Mouse (Mus musculus) myocyte (in vitro differentiated cells): ENCODE data around the gene Hsp90aa1. TPM values are rescaled to one million over a fixed set of nuclear protein-coding genes. Genes with fewer than 3 reads are reported as not detected.
"Not testable (repeated sequence)": the region's sequence is repeated elsewhere in the genome, so short reads cannot be mapped to it uniquely, and the experiment has no call there.

Experiments
- H3K27me3 ChIP-seq: one replicate; pipeline ENCODE4 v1.6.1; 2011; ENCODE audit not compliant: control insufficient read depth, insufficient read depth, insufficient read length
- H3K36me3 ChIP-seq: one replicate; pipeline ENCODE4 v1.6.1; 2011; ENCODE audit not compliant: control insufficient read depth, insufficient read depth
- H3K4me2 ChIP-seq: one replicate; pipeline ENCODE4 v1.6.1; 2011; ENCODE audit warnings: low read depth, control low read depth
- H3K4me3 ChIP-seq: one replicate; pipeline ENCODE4 v1.5.1; 2011; ENCODE audit warnings: mild to moderate bottlenecking, control low read depth, moderate library complexity
- H3K79me2 ChIP-seq: one replicate; pipeline ENCODE4 v1.6.1; 2011; ENCODE audit not compliant: control insufficient read depth, insufficient read depth
- H3ac ChIP-seq: one replicate; pipeline ENCODE4 v1.6.1; 2011; ENCODE audit not compliant: control insufficient read depth, insufficient read length
- E2F4 ChIP-seq: IDR thresholded peaks from one replicate; pipeline ENCODE4 v1.6.1; 2011; ENCODE audit warnings: mild to moderate bottlenecking, control low read depth, moderate library complexity; ENCODE audit not compliant: insufficient read depth
- MAX ChIP-seq: IDR thresholded peaks from one replicate; pipeline ENCODE4 v1.6.1; 2011; ENCODE audit warnings: low read depth, mild to moderate bottlenecking, control low read depth
- MYOD1 ChIP-seq, 3 experiments: IDR thresholded peaks; one replicate each; pipeline ENCODE4 v1.6.1; 2011; ENCODE audit warnings: control low read depth in 2 of 3, low read depth in 2 of 3, mild to moderate bottlenecking in 2 of 3, moderate library complexity in 1 of 3; ENCODE audit not compliant: insufficient read length in 2 of 3, control insufficient read depth in 1 of 3
- MYOG ChIP-seq, 3 experiments: IDR thresholded peaks; one replicate each; pipeline ENCODE4 v1.6.1; 2011; ENCODE audit warnings: control low read depth in 2 of 3, low read depth in 2 of 3, mild to moderate bottlenecking in 2 of 3; ENCODE audit not compliant: insufficient read length in 2 of 3, control insufficient read depth in 1 of 3, insufficient read depth in 1 of 3
- POLR2A ChIP-seq: IDR thresholded peaks from one replicate; pipeline ENCODE4 v1.6.1; 2011; ENCODE audit warnings: low read depth, mild to moderate bottlenecking, control low read depth, moderate library complexity; ENCODE audit not compliant: insufficient read length
- POLR2AphosphoS2 ChIP-seq: IDR thresholded peaks from one replicate; pipeline ENCODE4 v1.6.1; 2011; ENCODE audit warnings: low read depth, control low read depth; ENCODE audit not compliant: insufficient read length
- REST ChIP-seq: IDR thresholded peaks from one replicate; pipeline ENCODE4 v1.6.1; 2011; ENCODE audit warnings: mild to moderate bottlenecking, control low read depth, moderate library complexity; ENCODE audit not compliant: insufficient read depth, insufficient read length
- SRF ChIP-seq: IDR thresholded peaks from one replicate; pipeline ENCODE4 v1.6.1; 2011; ENCODE audit warnings: low read depth; ENCODE audit not compliant: control insufficient read depth, insufficient read length
- TCF12 ChIP-seq: IDR thresholded peaks from one replicate; pipeline ENCODE4 v1.6.1; 2011; ENCODE audit warnings: mild to moderate bottlenecking, control low read depth; ENCODE audit not compliant: poor library complexity, insufficient read depth, severe bottlenecking
- USF1 ChIP-seq: IDR thresholded peaks from one replicate; pipeline ENCODE4 v1.6.1; 2011; ENCODE audit warnings: low read depth, mild to moderate bottlenecking, control low read depth, moderate library complexity
- polyA plus RNA-seq: library from polyadenylated mRNA; unstranded; fragments of >200 nt; fragmentation: generic; extraction: Trizol; gene quantifications from one replicate; pipeline ENCODE4 v1.2.1, GENCODE M21; 2012; ENCODE audit warnings: missing spikeins

The Hsp90aa1 gene
- polyA plus RNA-seq, 1 experiment, result 110 TPM

DNA sequence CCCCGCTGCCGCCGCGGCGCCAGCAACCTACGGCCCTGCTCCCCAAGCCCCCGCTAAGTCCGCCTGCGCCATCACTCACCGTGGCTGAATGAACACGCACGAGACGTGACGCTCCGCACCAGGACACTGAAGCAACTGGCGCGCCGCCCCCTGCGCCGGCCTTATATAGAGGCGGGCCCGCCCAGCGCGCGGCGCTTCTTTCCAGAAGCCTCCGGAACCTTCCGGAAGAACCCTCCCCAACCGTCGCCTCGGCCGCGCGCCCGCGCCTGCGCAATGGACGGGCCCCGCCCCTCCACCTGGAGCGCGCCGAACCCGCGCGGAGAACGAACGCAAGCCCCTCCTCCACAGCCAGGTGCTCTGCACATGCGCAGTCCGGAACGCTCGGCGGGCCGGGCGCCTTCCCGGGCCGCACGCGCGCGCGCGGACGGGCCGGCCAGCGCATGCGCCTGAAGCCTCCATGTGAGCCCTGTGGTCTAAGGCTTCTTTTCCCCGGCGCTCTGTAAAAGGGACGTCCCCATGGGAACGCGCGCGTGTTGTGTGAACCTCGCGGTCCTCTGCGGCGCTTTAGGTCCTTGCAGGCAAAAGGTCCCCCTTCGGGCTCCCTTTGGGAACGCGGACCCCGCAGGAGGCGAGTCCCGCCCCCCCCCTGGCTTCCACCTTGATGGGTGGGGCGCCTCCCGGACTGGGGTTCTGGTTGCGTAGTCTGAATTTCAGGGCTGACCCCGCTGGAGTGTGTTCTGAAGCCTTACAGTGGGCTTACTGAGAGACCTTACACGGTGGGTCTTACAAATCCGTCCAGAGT, 6.2 kb downstream of the Hsp90aa1 start:
- Histone ChIP-seq H3ac (peak overlapping the region; percentile 48), H3K4me2 (peak overlapping the region; percentile 72), H3K4me3 (peak overlapping the region; percentile 64), H3K27me3 (no peaks in the 10 kb centered on the region), H3K79me2 (peaks cover 23% of the 10 kb centered on the region), H3K36me3 (peaks cover 34% of the 10 kb centered on the region)
- peak in 2 of 3 experiments; percentile 41 to 68 for TF ChIP-seq MYOG (IDR thresholded peaks at IDR 0.05; ENCODE audit: control insufficient read depth in 1 of 3, insufficient read depth in 1 of 3, insufficient read length in 2 of 3, low read depth in 2 of 3)
- TF ChIP-seq MYOD1 (IDR thresholded peaks at IDR 0.05; ENCODE audit: control insufficient read depth in 1 of 3, insufficient read length in 2 of 3, low read depth in 2 of 3), result no peak
- no peak for TF ChIP-seq USF1
- peak; percentile 98 for TF ChIP-seq POLR2AphosphoS2
- no peak for TF ChIP-seq MAX
- TF ChIP-seq REST, result no peak
- no peak for TF ChIP-seq TCF12
- TF ChIP-seq POLR2A, result peak; percentile 95
- TF ChIP-seq SRF, result peak; percentile 39

DNA sequence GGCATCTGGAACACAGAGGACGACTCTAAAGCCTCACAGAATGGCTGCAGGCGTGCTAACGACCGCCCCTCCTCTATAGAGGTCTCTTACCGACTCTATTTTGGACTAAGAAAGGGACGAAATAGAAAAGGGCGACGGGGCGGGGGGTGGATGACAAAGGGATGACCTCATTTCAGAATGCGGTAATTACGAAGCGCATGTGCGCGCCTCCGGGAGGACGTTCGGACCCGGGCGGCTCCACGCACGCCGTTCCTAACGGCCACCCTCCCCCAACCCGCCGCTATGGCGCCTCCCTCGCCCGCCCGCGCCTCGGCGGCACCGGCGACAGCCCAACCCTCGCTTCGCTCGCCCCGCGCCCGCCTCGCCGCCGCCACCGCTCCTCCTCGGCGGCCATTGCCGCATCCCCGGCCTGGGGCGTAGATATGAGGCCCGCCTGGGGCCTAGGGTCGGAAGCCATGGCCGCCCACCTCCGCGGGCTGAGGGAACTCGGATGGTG, 6.8 kb downstream of the Hsp90aa1 start:
- peaks cover 37% of the 10 kb centered on the region for H3K36me3 ChIP-seq
- peak overlapping the region; percentile 64 for H3K4me3 ChIP-seq
- TF ChIP-seq MYOD1 (IDR thresholded peaks at IDR 0.05; ENCODE audit: control insufficient read depth in 1 of 3, insufficient read length in 2 of 3, low read depth in 2 of 3) (peak in 1 of 3 experiments; percentile 15), USF1 (no peak), TCF12 (no peak), E2F4 (no peak), SRF (no peak)

DNA sequence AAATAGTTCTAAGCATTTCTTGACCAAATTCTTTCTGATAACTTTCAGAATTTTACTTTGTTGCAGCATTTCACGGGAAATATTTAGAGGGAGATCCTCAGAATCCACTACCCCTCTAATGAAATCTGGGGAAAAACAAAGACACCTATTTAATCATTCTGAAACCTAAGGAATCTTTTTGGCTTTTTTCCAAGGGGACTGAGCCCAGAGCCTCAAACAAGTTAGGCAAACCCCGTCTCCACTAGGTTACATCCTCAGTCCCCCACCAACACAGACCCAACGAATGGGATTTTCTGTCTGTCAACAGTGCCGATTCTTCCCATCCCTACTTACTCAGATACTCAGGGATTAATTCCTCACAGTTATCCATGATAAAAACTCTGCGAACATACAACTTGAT, 9.2 kb downstream of the Hsp90aa1 start:
- H3K4me2 ChIP-seq, result peak overlapping the region; percentile 1
- peaks cover 46% of the 10 kb centered on the region for H3K36me3 ChIP-seq
- H3ac ChIP-seq, H3K27me3 ChIP-seq, H3K4me3 ChIP-seq: not testable (repeated sequence)
- H3K79me2 ChIP-seq, result peaks cover 23% of the 10 kb centered on the region

More for the DNA sequence above, 6.8 kb downstream of the Hsp90aa1 start:
- no peaks in the 10 kb centered on the region for H3K27me3 ChIP-seq
- peak overlapping the region; percentile 84 for H3K4me2 ChIP-seq
- peak overlapping the region; percentile 48 for H3ac ChIP-seq
- peaks cover 23% of the 10 kb centered on the region for H3K79me2 ChIP-seq

DNA sequence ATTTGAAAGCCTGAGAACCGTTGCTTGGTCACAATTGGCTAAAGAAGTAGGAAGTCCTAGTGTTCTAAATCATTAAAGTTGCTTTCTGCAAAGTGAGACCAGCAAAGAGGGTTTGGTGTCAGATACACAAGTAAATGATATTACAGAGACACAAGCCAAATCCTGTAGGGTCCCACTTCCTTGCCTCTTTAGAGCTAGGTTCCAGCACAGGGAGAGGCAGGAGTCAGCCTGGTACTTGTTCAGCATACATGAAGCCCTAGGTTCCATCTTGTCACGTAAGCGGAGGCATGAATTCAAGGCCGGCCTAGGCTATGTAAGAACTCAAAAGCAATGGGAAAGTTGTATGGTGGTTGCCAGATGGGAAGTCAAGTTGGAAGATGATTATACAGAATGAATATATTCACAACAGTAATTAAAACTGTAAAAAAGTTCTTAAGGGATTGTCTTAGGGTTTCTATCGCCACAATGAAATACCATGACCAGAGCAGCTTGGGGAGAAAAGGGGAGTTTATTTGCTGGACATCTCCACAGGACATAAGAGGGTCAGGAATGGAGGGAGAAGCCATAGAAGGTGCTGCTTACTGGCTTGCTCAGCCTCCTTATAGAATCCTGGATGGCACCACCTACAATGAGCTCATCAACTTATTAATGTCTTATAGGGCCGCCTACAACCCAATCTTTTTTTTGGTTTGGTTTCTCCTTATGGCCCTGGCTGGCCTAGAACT, 12.4 kb downstream of the Hsp90aa1 start:
- TF ChIP-seq MYOG (IDR thresholded peaks at IDR 0.05; ENCODE audit: control insufficient read depth in 1 of 3, insufficient read depth in 1 of 3, insufficient read length in 2 of 3, low read depth in 2 of 3) (no peak), POLR2AphosphoS2 (peak; percentile 56), POLR2A (peak; percentile 16)
- no peak overlapping the region for H3K4me2 ChIP-seq
- peaks cover 46% of the 10 kb centered on the region for H3K36me3 ChIP-seq
- H3K27me3 ChIP-seq, result no peaks in the 10 kb centered on the region
- H3ac ChIP-seq, result no peak overlapping the region
- no peak overlapping the region for H3K4me3 ChIP-seq
- peaks cover 17% of the 10 kb centered on the region for H3K79me2 ChIP-seq

DNA sequence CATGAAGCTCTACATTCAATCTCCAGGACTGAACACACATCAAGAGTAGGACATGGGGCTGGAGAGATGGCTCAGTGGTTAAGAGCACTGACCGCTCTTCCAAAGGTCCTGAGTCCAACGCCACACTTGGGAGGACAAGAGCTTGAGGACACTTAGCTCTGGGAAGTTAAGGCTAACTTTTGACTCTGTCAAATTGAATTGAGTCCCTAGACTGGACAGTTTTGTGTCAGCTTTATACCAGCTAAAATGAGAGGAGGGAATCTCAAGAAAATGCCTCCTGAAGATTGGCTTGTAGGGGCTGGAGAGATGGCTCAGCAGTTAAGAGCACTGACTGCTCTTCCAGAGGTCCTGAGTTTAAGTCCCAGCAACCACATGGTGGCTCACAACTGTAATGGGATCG, 13.6 kb downstream of the Hsp90aa1 start:
- H3K79me2 ChIP-seq, H3K27me3 ChIP-seq, H3K4me2 ChIP-seq, H3K4me3 ChIP-seq, H3ac ChIP-seq: not testable (repeated sequence)
- H3K36me3 ChIP-seq, result peaks cover 36% of the 10 kb centered on the region
- peak; percentile 63 for TF ChIP-seq POLR2AphosphoS2
